Mouse (Mus musculus) left cerebral cortex, postnatal 36 days (tissue): Measurements from ENCODE around the gene Cdc45. TPM values are rescaled to one million over a fixed set of nuclear protein-coding genes. Genes with fewer than 3 reads are reported as not detected.
"Not testable (repeated sequence)": the region's sequence is repeated elsewhere in the genome, so short reads cannot be mapped to it uniquely, and the experiment has no call there.

ENCODE experiments used
- DNase-seq, 2 experiments: peaks; one replicate each; pipeline ENCODE4 v3.0.0; 2021 to 2022; ENCODE audit warnings: low spot score in 2 of 2, mixed read lengths in 1 of 2
- intact Hi-C: fragments of 180-260 bp; cut with DNase I; formaldehyde crosslinking; loops from one replicate; pipeline ENCODE4 v1.15.1; 2025
- total RNA-seq, 2 experiments: library from RNA; stranded (reverse); gene quantifications; 2 replicates each; pipeline ENCODE4 v1.2.3; 2021

The Cdc45 gene
- total RNA-seq, result 1 to 10 TPM; 1.5 to 2.2 TPM

DNA sequence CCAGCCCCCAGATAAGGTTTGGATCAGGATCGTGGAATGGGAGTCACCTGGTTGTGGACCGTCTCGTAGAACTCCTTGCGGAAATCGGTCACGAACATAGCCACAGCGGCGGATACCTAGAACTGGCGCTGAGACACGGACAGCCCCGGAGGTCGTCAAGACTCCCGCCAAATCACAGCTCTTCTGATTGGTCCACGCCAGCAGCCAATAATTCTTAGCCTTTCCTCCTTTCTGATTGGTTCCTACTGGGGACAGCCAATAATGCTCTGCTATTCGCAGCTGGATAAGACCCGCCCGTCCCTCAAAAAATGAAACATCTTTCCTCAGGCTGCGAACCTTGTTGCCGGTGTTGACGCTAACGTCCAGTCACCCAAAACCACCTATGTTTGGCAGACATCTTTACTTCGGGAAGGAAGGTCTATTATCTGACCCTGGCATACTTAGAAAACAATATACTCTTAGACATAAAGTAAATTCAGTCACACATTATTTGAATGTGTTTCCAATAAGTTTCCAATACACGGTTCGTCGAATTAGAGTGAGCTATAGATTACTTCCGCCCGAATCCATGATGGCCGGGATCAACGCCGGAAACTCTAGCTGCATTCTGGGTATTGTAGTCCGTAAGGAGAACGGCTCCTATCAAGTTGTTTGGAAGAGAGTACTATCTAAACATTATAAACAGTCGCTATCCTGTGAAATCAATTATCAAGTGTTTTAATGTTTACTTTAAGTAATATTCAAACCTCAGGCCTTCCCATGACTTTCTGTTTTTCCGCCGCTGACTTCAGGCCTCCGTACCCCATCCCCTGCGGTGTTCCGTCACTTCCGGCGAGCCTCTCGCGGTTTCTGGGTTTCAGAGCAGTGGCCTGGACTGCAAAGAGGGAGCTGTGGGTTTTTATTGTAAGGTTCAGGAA lies at the start of gene Cdc45, which contains the start of gene Ufd1:
TSS of gene Cdc45 (minus strand) at position 520 of the 917 bp plus-strand sequence.
TSS of gene Ufd1 (plus strand) at position 312 of the 917 bp plus-strand sequence.
- intact Hi-C loops, result loop anchor here (2.0 kb wide), 1 partner anchor 65 kb away; the partner anchor contains the start of genes Hira and Mrpl40
- peak; percentile 83 to 85 for DNase-seq

DNA sequence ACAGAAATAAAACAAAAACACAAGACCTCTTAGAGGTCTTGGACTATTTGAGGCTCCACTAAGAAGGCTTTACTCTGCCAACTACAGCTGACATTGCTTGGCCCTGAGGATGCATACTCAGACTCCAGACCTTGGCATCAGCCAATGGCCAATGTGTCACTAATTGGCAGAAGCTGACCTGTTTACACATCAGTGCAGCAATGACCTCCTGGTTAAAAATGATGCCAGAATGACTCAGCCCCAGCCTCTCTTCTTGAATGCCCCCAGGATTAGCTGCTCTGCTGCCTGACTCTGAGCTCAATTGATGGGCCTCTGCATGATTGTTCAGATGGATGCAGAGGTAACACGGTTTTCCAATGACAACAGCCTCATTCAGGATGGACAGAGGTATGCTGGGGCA lies 48.4 kb upstream of the Cdc45 start:
- DNase-seq, result no peak

GRCm38 (mm10) chr16:18858551-18858950 lies 46.8 kb upstream of the Cdc45 start:
- intact Hi-C loops, result no loop called here
- DNase-seq, result no peak

More for the DNA sequence above, 48.4 kb upstream of the Cdc45 start:
- intact Hi-C loops, result no loop called here

DNA sequence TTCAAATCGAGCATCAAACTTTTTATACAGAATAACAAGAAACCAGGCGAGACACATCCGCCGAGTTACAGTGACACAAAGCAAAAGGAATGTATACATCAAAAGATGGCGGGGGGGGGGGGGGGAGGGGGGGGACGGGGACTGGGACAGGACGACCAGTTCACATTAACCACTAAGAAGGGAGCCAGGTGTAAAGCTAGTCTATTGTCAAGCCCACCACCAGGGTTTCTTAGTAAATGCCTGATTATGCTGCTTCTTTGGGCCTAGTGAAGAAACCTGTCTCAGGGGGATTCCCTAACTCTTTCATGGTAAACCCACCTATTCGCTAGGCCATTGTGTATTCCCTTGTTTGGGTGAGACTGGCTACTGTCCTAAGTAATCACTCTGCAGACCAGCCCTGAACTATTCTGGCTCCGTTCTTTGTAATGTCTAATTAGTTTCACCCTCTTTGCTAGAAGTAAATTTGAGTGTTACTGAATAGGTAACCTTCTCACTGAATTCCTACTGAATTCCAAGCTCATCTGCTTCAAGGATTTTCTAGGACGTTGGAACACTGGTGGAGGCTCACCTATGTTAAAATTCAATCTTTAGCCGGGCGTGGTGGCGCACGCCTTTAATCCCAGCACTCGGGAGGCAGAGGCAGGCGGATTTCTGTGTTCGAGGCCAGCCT lies 37.9 kb upstream of the Cdc45 start:
- intact Hi-C loops, result not testable (repeated sequence)

DNA sequence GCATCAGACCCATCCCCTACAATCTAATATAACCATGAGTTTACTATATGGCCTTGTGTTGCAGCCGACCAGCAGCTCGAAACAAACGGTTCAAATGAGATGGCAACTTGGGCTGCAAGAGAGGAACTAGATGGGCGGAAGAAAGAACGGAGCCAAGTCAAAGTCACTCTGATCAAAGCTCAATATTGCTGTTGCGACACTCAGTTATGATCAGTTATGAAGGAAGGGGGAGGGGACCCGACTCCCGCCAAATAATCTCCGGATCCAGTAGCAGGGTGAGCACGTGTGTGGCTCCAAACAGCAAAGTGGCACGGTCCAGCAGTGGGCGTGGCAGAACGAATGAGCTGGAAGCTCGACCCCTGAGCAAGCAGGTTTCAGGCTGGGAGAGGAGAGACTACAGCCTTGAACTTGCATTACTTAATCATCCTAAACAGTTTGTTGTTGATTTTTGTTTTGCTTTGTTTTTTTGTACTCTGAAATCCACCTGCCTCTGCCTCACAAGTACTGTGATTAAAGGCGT lies 34.6 kb upstream of the Cdc45 start:
- intact Hi-C loops, result no loop called here

More for the DNA sequence above, 37.9 kb upstream of the Cdc45 start:
- not testable (repeated sequence) for DNase-seq

GRCm38 (mm10) chr16:18838346-18838745 lies 26.6 kb upstream of the Cdc45 start:
- DNase-seq, result no peak
- intact Hi-C loops, result no loop called here

More for the DNA sequence above, 34.6 kb upstream of the Cdc45 start:
- no peak for DNase-seq

DNA sequence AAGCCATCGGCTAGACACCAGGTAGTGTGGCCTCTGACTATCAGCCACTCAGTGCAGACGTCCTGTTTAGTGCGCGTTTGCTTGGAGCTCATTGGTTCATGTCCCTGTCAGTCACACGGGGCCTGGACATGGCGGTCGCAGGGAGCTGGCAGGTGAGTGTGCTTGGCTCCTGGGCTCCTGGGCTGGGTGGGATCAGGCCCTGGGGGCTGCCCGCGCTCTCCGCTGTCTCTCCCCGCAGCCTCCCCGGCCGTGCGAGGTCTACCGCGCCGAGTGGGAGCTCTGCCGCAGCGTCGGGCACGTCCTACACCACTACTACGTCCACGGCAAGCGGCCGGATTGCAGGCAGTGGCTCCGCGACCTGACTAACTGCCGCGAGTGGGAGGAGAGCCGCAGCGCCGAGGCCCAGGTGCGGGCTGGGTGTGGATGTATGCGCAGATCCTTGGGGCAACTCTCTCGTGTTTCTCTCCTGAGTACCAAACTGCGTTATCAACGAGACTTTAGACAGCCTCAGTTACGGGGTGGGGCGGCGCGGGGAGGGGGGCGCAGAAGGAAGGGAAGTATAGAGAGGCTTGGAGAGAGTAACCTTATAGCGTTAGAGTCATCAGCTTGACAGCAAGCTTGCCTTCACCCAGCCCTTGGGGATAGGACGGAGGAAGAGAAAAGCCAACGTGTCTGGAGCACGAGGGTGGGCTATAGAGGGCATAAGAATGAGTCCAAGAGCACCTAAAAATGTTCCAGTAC lies 24.9 kb upstream of the Cdc45 start, which contains the start of the genes 2510002D24Rik and Gm28539:
TSS of gene 2510002D24Rik (plus strand) at position 111 of the 741 bp plus-strand sequence.
TSS of gene Gm28539 (plus strand) at position 117 of the 741 bp plus-strand sequence.
- peak; percentile 92 to 95 for DNase-seq
- intact Hi-C loops, result no loop called here

- no peak for DNase-seq
- intact Hi-C loops, result no loop called here
Measured at GRCm38 (mm10) chr16:18836073-18836467, 24.3 kb upstream of the Cdc45 start.

DNA sequence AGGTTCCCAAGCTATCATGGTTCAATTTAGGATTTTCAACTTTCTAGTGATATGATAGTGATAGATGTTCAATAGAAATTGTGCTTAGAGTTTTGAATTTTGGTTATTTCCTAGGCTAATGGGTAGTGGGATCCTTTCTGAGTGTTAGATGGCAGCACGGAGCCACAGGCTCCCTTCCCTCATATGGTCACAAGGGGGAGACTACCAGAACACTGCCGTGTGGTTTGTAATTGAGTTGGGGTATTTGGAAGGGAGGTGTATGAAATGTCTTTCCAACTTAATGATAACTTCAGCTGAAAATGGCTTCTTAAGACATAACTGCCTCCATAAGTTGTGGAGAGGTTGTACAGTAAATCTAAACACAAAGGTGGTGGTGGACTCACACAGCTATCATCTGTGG lies 21.7 kb upstream of the Cdc45 start:
- no peak for DNase-seq
- intact Hi-C loops, result no loop called here

DNA sequence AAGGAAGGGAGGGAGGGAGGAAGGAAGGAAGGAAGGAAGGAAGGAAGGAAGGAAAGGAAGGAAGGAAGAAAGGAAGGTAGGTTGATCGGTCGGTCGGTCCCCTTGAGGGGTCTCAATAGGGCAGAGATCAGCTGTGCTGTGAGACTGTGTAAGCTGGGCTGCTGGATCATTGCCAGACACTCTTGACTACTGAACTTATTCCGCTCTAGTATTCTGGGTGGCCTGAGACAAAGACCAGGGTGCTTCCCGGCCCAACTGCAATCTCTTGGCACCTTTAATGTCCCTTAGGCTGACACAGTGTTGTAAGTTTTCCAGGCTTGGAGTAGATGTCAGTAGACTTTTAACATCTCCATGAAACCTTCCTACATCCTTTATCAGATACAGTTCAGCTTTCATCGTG lies 17.3 kb upstream of the Cdc45 start:
- intact Hi-C loops, result no loop called here

GRCm38 (mm10) chr16:18828630-18829029 lies 16.8 kb upstream of the Cdc45 start:
- DNase-seq, result no peak
- intact Hi-C loops, result no loop called here

More for the DNA sequence above, 17.3 kb upstream of the Cdc45 start:
- no peak for DNase-seq

GRCm38 (mm10) chr16:18822925-18823324 lies 11.1 kb upstream of the Cdc45 start:
- peak; percentile 11 to 21 for DNase-seq
- intact Hi-C loops, result no loop called here

- intact Hi-C loops, result no loop called here
Measured at GRCm38 (mm10) chr16:18822356-18822755, 10.6 kb upstream of the Cdc45 start.

GRCm38 (mm10) chr16:18812385-18812910 lies 661 bp upstream of the Cdc45 start:
- no peak for DNase-seq
- intact Hi-C loops, result loop anchor here (2.0 kb wide), 1 partner anchor 64 kb away; the partner anchor contains the start of genes Hira and Mrpl40

More at GRCm38 (mm10) chr16:18822356-18822755, 10.6 kb upstream of the Cdc45 start:
- no peak for DNase-seq

DNA sequence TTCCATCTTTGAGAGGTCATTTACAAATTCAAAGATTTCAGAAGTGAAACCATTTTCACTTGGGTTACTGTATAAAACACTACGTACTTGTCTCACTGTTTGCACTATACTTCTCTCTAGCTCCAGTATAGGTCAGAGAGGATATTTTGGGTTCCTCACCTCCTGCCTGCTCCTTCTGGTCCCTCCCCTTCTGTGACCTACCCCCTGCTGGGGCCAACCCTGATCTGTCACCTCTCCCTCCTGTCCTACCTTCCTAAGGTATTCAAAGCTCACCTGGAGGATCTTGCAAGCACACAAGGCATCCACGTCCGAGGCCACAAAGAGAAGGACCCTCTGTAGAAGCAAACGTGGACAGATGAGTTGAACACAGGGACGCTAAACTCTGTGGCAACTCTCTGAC lies 755 bp downstream of the Cdc45 start:
- no peak for DNase-seq
- intact Hi-C loops, result no loop called here

DNA sequence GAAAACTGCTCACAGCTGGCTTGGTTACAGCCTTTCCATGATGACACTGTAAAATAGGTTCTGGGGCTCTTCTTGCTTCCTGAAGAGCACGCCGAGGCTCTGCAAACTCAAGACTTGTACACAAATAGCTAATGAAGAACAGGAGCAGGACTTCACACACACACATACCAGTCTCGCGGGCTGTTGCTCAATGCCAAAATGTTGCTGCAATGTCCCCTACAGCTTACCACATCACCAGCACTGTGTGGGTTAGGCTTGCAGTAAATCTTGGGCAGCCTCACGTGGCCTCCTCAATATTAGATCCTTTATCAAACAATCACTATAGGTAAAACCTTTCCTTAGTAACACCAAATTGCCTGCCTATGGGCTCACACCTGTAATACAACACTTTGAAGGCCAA lies 2.8 kb downstream of the Cdc45 start:
- no peak for DNase-seq
- intact Hi-C loops, result no loop called here

- intact Hi-C loops, result no loop called here
- DNase-seq, result no peak
Measured at GRCm38 (mm10) chr16:18805746-18806145, 6.0 kb downstream of the Cdc45 start.

GRCm38 (mm10) chr16:18798841-18799240 lies 12.9 kb downstream of the Cdc45 start:
- intact Hi-C loops, result loop anchor here (1.0 to 5.0 kb wide), 2 partner anchors 103 to 172 kb away; partner anchors contain the start of genes Gm49601 and Sept5
- DNase-seq, result peak; percentile 60 to 64

- intact Hi-C loops, result loop anchor here (5.0 kb wide), 1 partner anchor 171 kb away; the partner anchor contains the start of genes Gm49601 and Sept5
Measured at GRCm38 (mm10) chr16:18798151-18798550, 13.6 kb downstream of the Cdc45 start.

More at GRCm38 (mm10) chr16:18798151-18798550, 13.6 kb downstream of the Cdc45 start:
- no peak for DNase-seq
